Mouse (Mus musculus): ENCODE data around the gene Sema7a. TPM values are rescaled to one million over a fixed set of nuclear protein-coding genes. Genes with fewer than 3 reads are reported as not detected.

The Sema7a gene
- polyA plus RNA-seq, 1 experiment from 2014 or later = 0.27 TPM

DNA sequence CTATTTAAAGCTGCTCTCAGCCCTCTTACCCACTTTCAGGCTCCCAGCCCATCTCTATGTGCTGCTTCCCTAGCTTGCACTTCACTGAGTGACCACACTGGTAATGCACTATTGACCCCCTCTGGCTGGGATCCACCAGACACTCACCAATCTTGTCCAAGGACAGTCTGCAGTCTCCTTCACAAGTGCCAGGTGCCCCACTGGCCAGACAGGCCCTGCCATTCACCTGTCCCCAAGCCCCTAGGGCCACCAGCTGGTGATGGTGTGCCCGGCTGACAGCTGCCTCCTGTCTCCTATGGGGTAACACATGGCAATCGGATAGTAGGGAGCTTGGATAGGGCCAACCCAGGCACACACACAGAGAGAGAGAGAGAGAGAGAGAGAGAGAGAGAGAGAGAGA, 2.1 kb downstream of the Sema7a start:
- ATAC-seq (ENCODE audit: low FRiP score, low read depth) = no peak
- Histone ChIP-seq H3K4me3 (no peak overlapping the region), H3K27ac (no peak overlapping the region), H3K4me2 (replicated peaks) (no peak overlapping the region), H3K9ac (no peak overlapping the region), H3K9me3 (no peaks in the 10 kb centered on the region), H3K36me3 (no peaks in the 10 kb centered on the region), H3K27me3 (peaks cover 70% of the 10 kb centered on the region), H3K4me1 (peaks cover 19% of the 10 kb centered on the region)
- WGBS = 57% methylated on average over 2 of the region's 2 CpGs

DNA sequence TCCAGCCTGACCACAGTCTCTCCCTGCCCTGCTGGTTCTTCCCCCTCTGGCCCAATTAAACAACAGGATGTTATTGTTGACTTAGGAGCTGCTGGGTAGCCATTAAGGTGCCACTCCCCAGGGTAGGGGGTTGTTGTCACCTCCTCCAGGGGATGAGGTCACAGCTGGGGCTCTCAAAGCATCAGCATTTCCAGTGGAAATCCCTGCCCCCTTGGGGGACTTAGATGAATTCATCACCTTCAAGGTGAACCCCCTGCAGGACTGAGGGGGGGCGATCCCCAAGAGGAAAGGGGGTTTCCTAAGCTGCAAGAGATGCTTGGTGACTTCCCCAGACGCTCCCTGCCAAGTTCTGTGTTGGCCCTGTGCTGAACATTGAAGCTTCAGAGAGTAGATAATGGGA, 3.2 kb downstream of the Sema7a start:
- H3K27me3 ChIP-seq = peaks cover 66% of the 10 kb centered on the region
- no peaks in the 10 kb centered on the region for H3K36me3 ChIP-seq
- no peak for ATAC-seq (ENCODE audit: low FRiP score, low read depth)
- H3K9me3 ChIP-seq = no peaks in the 10 kb centered on the region
- H3K4me2 ChIP-seq (replicated peaks) = no peak overlapping the region
- H3K9ac ChIP-seq = no peak overlapping the region
- no peak overlapping the region for H3K27ac ChIP-seq
- H3K4me3 ChIP-seq = no peak overlapping the region
- peaks cover 19% of the 10 kb centered on the region for H3K4me1 ChIP-seq
- 17% methylated on average over 2 of the region's 2 CpGs for WGBS

DNA sequence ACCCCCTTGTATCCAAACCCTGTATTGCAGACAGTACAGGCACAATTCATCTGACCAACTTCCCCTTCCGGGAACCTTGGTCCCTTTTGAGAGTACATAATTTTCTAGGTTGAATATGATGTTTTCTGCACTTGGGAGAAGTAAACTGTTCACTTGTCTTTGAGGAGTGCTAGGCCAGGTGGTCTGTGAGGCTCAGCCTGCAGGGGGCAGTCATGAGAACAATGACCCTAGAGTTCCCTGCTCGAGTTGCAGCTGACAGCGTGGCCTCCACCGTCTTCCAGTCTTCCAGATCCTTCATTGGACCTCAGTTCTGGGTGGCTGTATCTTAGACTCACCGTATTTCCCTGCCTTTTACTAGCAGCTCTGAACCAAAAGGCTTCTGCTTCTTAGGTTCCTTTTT, 4.7 kb downstream of the Sema7a start:
- H3K27me3 ChIP-seq = peaks cover 51% of the 10 kb centered on the region
- H3K4me2 ChIP-seq (replicated peaks) = no peak overlapping the region
- no peak for ATAC-seq (ENCODE audit: low FRiP score, low read depth)
- no peaks in the 10 kb centered on the region for H3K36me3 ChIP-seq
- H3K9me3 ChIP-seq = no peaks in the 10 kb centered on the region
- 25% methylated on average over 5 of the region's 5 CpGs for WGBS
- peaks cover 16% of the 10 kb centered on the region for H3K4me1 ChIP-seq
- no peak overlapping the region for H3K9ac ChIP-seq
- no peak overlapping the region for H3K4me3 ChIP-seq
- no peak overlapping the region for H3K27ac ChIP-seq

DNA sequence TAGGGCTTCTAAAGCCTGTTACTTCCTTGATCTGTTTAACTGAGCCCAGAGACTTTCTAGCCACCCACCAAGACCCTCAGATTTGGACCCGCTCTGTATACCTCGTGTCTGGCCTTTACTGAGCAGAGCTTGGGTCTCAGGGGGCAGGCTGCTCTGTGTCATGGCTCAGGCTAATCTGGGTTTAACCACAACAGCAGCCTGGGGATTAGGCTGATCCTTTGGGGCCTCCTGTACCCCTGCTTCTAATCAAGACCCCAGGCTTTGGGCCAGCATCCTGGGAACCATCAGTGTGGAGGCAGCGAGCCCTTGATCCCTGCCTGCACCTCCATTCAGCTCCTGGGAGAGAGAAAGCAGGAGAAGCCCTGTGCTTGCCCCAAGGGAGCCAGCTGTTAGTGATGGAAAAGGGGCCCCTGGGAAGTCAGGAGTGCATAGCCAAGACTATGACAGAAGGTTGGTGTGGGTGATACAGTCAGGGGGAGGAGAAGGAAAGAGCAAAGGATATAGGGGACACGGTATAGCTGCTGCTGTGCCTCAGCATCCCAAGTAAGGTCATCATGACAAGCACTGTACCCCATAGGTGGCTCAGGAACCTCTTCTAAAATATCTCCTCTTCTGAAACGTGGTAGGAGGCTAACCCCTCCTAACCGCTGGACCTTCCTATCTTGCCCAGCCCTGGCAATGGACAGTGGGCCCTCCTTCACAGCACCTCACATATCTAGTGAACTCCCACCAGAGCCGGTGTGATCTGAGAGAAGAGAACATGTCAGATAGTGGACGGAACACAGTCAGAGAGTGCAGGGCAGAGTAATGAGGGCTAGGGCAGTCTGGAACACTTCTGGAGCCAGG, 6.1 kb downstream of the Sema7a start:
- H3K36me3 ChIP-seq = no peaks in the 10 kb centered on the region
- peaks cover 38% of the 10 kb centered on the region for H3K27me3 ChIP-seq
- H3K4me1 ChIP-seq = peaks cover 20% of the 10 kb centered on the region
- no peak overlapping the region for H3K4me3 ChIP-seq
- H3K27ac ChIP-seq = no peak overlapping the region
- whole genome bisulfite sequencing = 69% methylated on average over 8 of the region's 8 CpGs
- H3K9ac ChIP-seq = 0 out of 2 replicates have a peak overlapping the region, but pooled peaks have one; percentile 14
- no peak for ATAC-seq (ENCODE audit: low FRiP score, low read depth)
- H3K9me3 ChIP-seq = no peaks in the 10 kb centered on the region
- no peak overlapping the region for H3K4me2 ChIP-seq (replicated peaks)

DNA sequence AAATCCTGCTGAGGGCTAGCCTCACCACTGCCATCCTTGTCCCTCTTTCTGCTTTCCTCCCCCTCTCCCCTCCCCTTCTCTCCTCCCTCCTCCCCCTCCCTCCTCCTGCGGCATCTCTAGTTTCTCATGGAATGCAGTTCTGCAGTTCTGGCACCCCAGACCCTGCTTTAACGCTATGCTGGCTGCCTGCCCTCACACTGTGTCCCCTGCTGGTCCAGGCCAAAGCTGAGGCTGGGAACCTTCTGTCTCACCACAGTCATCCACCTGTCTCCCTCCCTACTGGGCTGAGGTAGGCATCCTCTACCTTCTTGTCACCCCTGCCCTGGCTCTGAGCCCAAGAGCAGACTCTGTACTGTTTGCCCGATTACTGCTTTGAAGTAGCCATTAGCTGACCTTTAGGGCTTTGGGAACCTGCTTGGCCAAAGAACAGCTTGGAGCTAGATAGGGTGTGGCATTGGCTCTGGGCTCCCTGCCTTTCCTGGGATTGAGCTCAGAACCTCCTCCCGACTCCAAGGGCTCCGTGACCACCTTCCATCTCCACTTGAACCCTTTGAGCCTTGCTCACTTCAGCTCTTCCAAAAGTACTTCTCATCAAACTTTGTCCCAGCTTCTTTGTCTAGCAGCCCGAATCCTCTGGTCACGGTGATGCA, 7.6 kb downstream of the Sema7a start:
- Histone ChIP-seq H3K9me3 (no peaks in the 10 kb centered on the region), H3K4me1 (peaks cover 23% of the 10 kb centered on the region), H3K4me2 (replicated peaks) (no peak overlapping the region), H3K9ac (no peak overlapping the region), H3K4me3 (no peak overlapping the region), H3K27me3 (peaks cover 23% of the 10 kb centered on the region), H3K27ac (no peak overlapping the region), H3K36me3 (no peaks in the 10 kb centered on the region)
- 46% methylated on average over 7 of the region's 7 CpGs for WGBS
- no peak for ATAC-seq (ENCODE audit: low FRiP score, low read depth)

DNA sequence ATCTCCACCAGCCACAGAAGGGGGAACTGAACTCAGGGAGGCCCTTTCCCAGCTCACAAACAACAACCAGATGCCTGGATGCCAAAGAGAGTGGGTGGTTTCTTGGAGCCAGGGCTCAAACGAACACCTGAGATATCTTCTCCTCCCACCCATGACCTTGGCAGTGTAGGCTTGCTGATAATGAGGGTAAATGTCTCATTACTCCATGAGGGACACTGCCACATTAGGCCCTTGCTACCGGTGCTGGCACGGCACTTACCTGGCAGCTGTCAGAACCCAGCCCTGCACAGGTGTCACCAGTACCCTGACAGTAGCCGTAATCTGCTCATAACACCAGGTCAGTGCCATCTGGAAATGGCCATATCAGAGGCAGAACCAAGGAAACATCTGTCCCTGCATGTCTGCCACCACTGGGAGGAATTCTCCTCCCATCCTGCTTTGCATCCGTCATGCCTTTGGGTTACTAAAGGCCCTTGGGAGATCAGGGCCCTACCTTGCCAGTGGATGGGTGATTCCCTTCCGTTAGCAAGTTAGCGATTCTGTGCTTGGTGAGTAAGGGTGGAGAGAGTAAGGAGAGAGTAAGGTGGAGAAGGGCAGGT, 8.5 kb downstream of the Sema7a start:
- H3K4me3 ChIP-seq = no peak overlapping the region
- peaks cover 15% of the 10 kb centered on the region; the same call in 1 of the 2 replicates for H3K27me3 ChIP-seq
- H3K9me3 ChIP-seq = no peaks in the 10 kb centered on the region
- peaks cover 23% of the 10 kb centered on the region for H3K4me1 ChIP-seq
- no peak overlapping the region for H3K27ac ChIP-seq
- WGBS = 68% methylated on average over 7 of the region's 7 CpGs
- H3K4me2 ChIP-seq (replicated peaks) = no peak overlapping the region
- ATAC-seq (ENCODE audit: low FRiP score, low read depth) = no peak
- no peak overlapping the region for H3K9ac ChIP-seq
- H3K36me3 ChIP-seq = no peaks in the 10 kb centered on the region

DNA sequence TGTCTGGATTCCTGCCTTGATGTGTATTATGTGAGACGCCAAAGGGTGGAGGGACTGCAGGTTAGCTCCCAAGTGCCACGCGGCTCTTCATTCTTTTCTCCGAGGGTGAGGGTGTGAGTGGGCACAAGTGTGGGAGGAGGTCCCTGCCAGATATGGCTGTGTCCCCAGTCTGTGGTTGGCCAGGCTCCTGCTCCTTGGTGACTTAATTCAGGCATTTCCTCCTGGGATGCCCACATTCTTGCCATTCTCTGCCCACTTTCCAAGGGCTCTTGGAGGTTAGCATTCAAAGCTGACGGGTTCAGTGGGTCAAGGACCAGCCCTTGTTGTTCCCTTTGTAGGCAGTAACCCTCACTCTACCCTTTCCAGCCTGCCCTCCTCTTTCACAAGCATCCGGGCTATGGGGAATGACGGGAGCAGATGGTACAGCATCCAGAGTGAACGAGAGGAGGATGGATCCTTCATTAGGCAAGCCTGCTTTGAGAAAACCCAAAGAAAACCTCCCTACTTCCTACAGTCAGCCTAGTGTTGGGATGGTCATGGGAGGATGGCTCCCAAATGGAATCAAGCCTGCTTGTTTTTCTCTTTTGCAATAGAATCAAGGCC, 9.3 kb downstream of the Sema7a start:
- Histone ChIP-seq H3K4me1 (peaks cover 23% of the 10 kb centered on the region), H3K9me3 (no peaks in the 10 kb centered on the region), H3K27ac (no peak overlapping the region), H3K4me2 (replicated peaks) (no peak overlapping the region), H3K36me3 (no peaks in the 10 kb centered on the region), H3K4me3 (no peak overlapping the region), H3K27me3 (peaks cover 9% of the 10 kb centered on the region; the same call in 1 of the 2 replicates), H3K9ac (0 out of 2 replicates have a peak overlapping the region, but pooled peaks have one; percentile 8)
- no peak for ATAC-seq (ENCODE audit: low FRiP score, low read depth)
- 86% methylated on average over 8 of the region's 8 CpGs for WGBS

DNA sequence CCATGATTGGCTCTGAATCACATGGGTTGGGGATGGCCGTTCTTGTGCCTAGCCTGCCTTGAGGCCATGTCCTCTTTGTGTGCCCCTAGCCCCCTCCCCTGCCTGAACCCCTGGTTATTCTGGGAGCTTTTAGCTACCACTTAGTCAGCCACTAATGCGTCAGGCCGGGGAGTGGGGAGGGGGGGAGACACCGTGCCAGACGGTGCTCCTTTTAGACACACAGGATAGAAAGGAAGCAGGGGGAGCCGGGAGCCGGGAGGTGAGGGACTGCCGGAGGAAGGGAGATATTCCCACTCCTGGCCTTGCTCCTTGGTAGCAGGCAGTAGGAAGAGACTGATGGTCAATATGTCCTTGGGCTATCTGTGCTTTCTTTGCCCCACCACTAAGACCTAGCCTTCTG, 10.0 kb downstream of the Sema7a start:
- Histone ChIP-seq H3K27ac (no peak overlapping the region), H3K4me3 (no peak overlapping the region), H3K4me1 (peaks cover 23% of the 10 kb centered on the region), H3K27me3 (peaks cover 7% of the 10 kb centered on the region; the same call in 1 of the 2 replicates), H3K4me2 (replicated peaks) (no peak overlapping the region), H3K36me3 (no peaks in the 10 kb centered on the region), H3K9ac (no peak overlapping the region), H3K9me3 (no peaks in the 10 kb centered on the region)
- 51% methylated on average over 8 of the region's 8 CpGs for WGBS
- no peak for ATAC-seq (ENCODE audit: low FRiP score, low read depth)

DNA sequence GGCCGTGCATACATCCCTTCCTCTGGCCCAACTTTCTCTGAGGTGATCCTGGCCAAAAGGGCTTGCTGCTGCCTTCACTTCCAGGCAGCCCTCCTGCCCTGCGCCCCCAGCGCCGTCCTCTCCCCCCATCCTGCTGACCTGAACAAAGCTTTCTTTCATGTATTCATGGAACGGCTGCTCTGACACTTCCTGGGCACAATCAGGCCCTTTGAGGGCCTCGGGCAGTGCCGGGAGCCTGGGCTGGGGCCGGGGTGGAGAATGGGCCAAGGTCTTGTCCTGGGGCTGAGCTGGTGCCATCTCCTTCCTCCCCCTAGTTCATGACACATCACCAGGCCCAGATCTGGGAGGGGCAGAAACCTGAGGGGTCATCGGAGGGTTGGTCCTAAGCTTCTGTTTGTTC, 10.6 kb downstream of the Sema7a start:
- WGBS = 56% methylated on average over 9 of the region's 9 CpGs
- ATAC-seq (ENCODE audit: low FRiP score, low read depth) = no peak
- H3K4me3 ChIP-seq = no peak overlapping the region
- no peak overlapping the region for H3K4me2 ChIP-seq (replicated peaks)
- H3K27me3 ChIP-seq = peaks cover 7% of the 10 kb centered on the region; the same call in 1 of the 2 replicates
- H3K4me1 ChIP-seq = peaks cover 23% of the 10 kb centered on the region
- no peaks in the 10 kb centered on the region for H3K9me3 ChIP-seq
- H3K36me3 ChIP-seq = no peaks in the 10 kb centered on the region
- H3K27ac ChIP-seq = no peak overlapping the region
- no peak overlapping the region for H3K9ac ChIP-seq

DNA sequence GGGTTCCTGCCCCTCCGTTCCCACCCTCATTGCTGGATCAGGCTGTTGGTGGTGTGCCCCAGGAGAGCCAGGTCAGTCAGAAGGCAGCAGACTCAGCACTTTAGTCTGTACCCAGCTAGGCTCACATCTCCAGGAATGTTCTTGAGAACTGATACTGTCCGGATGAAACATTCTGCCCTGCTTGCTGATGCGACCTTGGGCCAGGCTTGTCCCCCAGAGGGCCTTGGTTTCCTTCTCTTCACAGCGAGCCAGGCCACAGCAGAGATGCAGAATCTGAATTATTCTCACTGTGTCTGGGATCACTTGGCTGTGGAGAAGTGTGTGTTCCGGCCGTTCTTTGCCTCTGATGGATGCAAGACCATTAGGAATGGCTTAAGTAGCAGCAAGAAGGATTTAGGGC, 12.1 kb downstream of the Sema7a start:
- Histone ChIP-seq H3K27ac (no peak overlapping the region), H3K9ac (no peak overlapping the region), H3K4me1 (peaks cover 19% of the 10 kb centered on the region), H3K4me2 (replicated peaks) (no peak overlapping the region), H3K36me3 (no peaks in the 10 kb centered on the region), H3K27me3 (peaks cover 2% of the 10 kb centered on the region; the same call in 1 of the 2 replicates), H3K4me3 (no peak overlapping the region), H3K9me3 (no peaks in the 10 kb centered on the region)
- 53% methylated on average over 6 of the region's 6 CpGs for WGBS
- ATAC-seq (ENCODE audit: low FRiP score, low read depth) = no peak

DNA sequence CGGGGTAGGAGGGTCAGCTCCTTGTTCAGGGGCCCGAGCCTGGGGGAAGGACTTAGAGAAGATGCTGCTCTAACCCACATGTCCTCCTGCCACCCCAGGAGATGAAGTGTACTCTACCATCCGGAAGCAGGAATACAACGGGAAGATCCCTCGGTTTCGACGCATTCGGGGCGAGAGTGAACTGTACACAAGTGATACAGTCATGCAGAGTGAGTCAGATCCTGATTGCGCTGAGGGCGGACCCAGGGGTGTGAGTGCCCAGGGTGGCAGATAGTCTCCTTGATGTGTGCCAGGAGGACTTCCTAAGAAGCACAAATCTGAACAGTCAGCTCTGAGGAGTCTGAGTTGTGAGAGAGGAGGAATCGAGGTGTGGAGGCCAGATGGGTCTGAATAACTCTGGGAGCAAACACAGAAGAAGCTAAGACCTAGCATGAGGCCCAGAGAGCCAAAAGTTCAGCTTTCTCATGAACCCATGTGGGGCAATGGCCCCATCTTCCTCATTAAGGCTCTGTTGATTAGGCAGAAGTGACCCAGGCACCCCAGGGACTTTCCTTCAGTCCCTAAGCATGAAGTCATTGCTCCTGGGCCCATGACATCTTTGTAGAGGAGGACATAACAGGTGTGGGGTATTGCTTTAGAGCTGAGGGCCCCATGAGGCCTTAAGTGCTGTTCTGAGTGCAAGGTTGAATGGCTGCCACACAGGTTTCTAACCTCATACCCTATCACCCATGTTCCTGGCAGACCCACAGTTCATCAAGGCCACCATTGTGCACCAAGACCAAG, 15.2 kb downstream of the Sema7a start:
- no peak overlapping the region for H3K4me3 ChIP-seq
- H3K4me1 ChIP-seq = peaks cover 15% of the 10 kb centered on the region
- ATAC-seq (ENCODE audit: low FRiP score, low read depth) = no peak

More for the DNA sequence above, 15.2 kb downstream of the Sema7a start:
- Histone ChIP-seq H3K4me2 (replicated peaks) (no peak overlapping the region), H3K36me3 (no peaks in the 10 kb centered on the region; the same call in 1 of the 2 replicates), H3K27ac (no peak overlapping the region), H3K9ac (no peak overlapping the region), H3K9me3 (no peaks in the 10 kb centered on the region), H3K27me3 (no peaks in the 10 kb centered on the region)
- 87% methylated on average over 12 of the region's 12 CpGs for WGBS

All from limb, embryonic 13.5 days (tissue).